In the genomic region with DNA sequence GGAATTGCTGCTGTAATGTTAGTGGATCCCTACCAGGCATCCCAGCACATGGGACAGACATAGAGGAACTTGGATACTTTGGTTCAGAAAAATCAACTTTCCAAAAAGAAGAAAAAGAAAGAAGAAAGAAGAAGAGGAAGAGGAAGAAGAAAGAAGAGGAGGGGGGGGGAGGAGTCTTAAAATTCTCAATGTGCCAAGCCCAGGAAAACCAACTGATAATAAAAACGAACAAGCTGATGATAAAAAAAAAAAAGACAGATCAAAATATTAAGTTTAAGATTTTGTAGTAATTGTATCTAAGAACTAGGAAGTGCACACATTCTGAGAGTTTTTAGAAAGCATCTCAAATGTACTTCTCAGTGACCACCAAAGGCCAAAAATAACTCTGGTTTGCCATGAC, we compare ENCODE assay signal across 1 mouse cellular context.
TF ChIP-seq lines count a peak whose summit lies in the region.

No protein-coding gene starts in this region.

TF ChIP-seq in MEL, 35 proteins besides CTCF, POLR2A, EP300 and RAD21 (continued from another document):
- no peak for TF ChIP-seq NELFE (IDR thresholded peaks at IDR 0.05; ENCODE audit: low read depth, low read length)
- TF ChIP-seq POLR2AphosphoS5 (IDR thresholded peaks at IDR 0.05; ENCODE audit: borderline replicate concordance, low read depth, low read length): no peak
- no peak for TF ChIP-seq MEF2A (IDR thresholded peaks at IDR 0.05; ENCODE audit: extremely low read depth, insufficient replicate concordance, low read depth, low read length, poor library complexity, severe bottlenecking)
- no peak for TF ChIP-seq ZKSCAN1 (IDR thresholded peaks at IDR 0.05; ENCODE audit: low read depth, low read length)
- peak; percentile 36; the same call in 1 of the 2 replicates for TF ChIP-seq ELF1 (IDR thresholded peaks at IDR 0.05; ENCODE audit: low read depth, low read length)
- TF ChIP-seq UBTF (IDR thresholded peaks at IDR 0.05; ENCODE audit: borderline replicate concordance, insufficient read depth, low read depth, low read length): no peak
- no peak for TF ChIP-seq GABPA (IDR thresholded peaks at IDR 0.05; ENCODE audit: low read depth, low read length)
- TF ChIP-seq MAZ (IDR thresholded peaks at IDR 0.05; ENCODE audit: low read depth, low read length): peak; percentile 62; the same call in 1 of the 2 replicates
- 0 out of 2 replicates have a peak, but pooled peaks have one; percentile 8 for TF ChIP-seq HCFC1 (IDR thresholded peaks at IDR 0.05; ENCODE audit: low read depth, low read length)
- TF ChIP-seq MAFK (IDR thresholded peaks at IDR 0.05; ENCODE audit: borderline replicate concordance, low read depth, low read length): no peak
- no peak for TF ChIP-seq NRF1 (IDR thresholded peaks at IDR 0.05; ENCODE audit: insufficient read depth, low read depth, low read length, poor library complexity, severe bottlenecking)
- TF ChIP-seq CHD1 (IDR thresholded peaks at IDR 0.05; ENCODE audit: low read depth, low read length): no peak
- no peak for TF ChIP-seq ZMIZ1 (IDR thresholded peaks at IDR 0.05; ENCODE audit: low read depth, low read length)
